Mouse (Mus musculus) E14TG2a.4 (cell line): ENCODE measurements at regions not wholly inside any gene's neighbourhood (a gene's known extent, or its start where the extent isn't known, plus 50 kb on each side); places are given as distances from the start of the nearest gene placed in this dataset.

Experiments
- CTCF ChIP-seq: conservative IDR thresholded peaks from 2 replicates; pipeline ENCODE4 v1.5.1; 2014; ENCODE audit warnings: low read length
- NANOG ChIP-seq: IDR thresholded peaks from 2 replicates; pipeline ENCODE4 v1.6.1; 2014; ENCODE audit warnings: borderline replicate concordance, low read length, mixed read lengths
- POU5F1 ChIP-seq: IDR thresholded peaks from 2 replicates; pipeline ENCODE4 v1.6.1; 2014; ENCODE audit warnings: low read length, borderline replicate concordance

GRCm38 (mm10) chr16:74873756-74874155 is 462.1 kb upstream of the Robo2 start:
- TF ChIP-seq CTCF = no peak
- TF ChIP-seq NANOG = no peak
- no peak for TF ChIP-seq POU5F1
